Mouse (Mus musculus) liver, adult 2 months (tissue): ENCODE measurements around the gene Llph. TPM values are rescaled to one million over a fixed set of nuclear protein-coding genes. Genes with fewer than 3 reads are reported as not detected.

Experiments used
- DNase-seq: peaks from one replicate; pipeline ENCODE4 v3.0.0-alpha.2; 2011; ENCODE audit warnings: low read depth, low spot score; ENCODE audit errors: extremely low read depth
- H3K27ac ChIP-seq: fragments of 200-500 bp; replicated peaks from 2 replicates; pipeline ENCODE4 v1.5.1; 2012; ENCODE audit warnings: low read depth, mild to moderate bottlenecking, control low read depth, inconsistent platforms, low read length; ENCODE audit not compliant: insufficient read depth
- H3K27me3 ChIP-seq: fragments of 200-500 bp; 2 replicates; pipeline ENCODE4 v1.6.1; 2012; ENCODE audit warnings: mild to moderate bottlenecking, moderate library complexity, low read length, inconsistent platforms; ENCODE audit not compliant: control insufficient read depth, insufficient read depth
- H3K36me3 ChIP-seq: fragments of 200-500 bp; 2 replicates; pipeline ENCODE4 v1.6.1; 2012; ENCODE audit warnings: low read length, inconsistent platforms; ENCODE audit not compliant: control insufficient read depth, insufficient read depth
- H3K4me1 ChIP-seq: fragments of 200-500 bp; 2 replicates; pipeline ENCODE4 v1.6.1; 2011; ENCODE audit warnings: low read length; ENCODE audit not compliant: control insufficient read depth, insufficient read depth
- H3K4me3 ChIP-seq: fragments of 200-500 bp; 2 replicates; pipeline ENCODE4 v1.5.1; 2011; ENCODE audit warnings: low read depth, mild to moderate bottlenecking, control low read depth, low read length, moderate library complexity; ENCODE audit not compliant: insufficient read depth
- H3K79me2 ChIP-seq: fragments of 200-500 bp; 2 replicates; pipeline ENCODE4 v1.6.1; 2012; ENCODE audit warnings: inconsistent platforms, mild to moderate bottlenecking, low read length, moderate library complexity; ENCODE audit not compliant: control insufficient read depth, insufficient read depth
- H3K9ac ChIP-seq: fragments of 200-500 bp; 2 replicates; pipeline ENCODE4 v1.6.1; 2012; ENCODE audit warnings: low read depth, mild to moderate bottlenecking, control low read depth, inconsistent platforms, low read length
- CTCF ChIP-seq: fragments of 200-500 bp; IDR thresholded peaks from 2 replicates; pipeline ENCODE4 v1.5.1; 2011; ENCODE audit warnings: low read depth, low read length, control low read depth
- POLR2A ChIP-seq: fragments of 200-500 bp; IDR thresholded peaks from 2 replicates; pipeline ENCODE4 v1.6.1; 2011; ENCODE audit warnings: low read length, control low read depth; ENCODE audit not compliant: insufficient read depth; ENCODE audit errors: extremely low read depth
- WGBS: fragments of 180-500 bp; shearing (Covaris S2); methylation state at CpG from one replicate; pipeline ENCODE4 v1.1.7; 2018; 5-methylcytosine and 5-hydroxymethylcytosine counted together
- polyA plus RNA-seq: library from polyadenylated mRNA; depleted of rRNA; stranded (reverse); fragments of >200 nt; gene quantifications from 2 replicates; pipeline ENCODE4 v1.2.3, GENCODE M21; 2012; rRNA removed
- total RNA-seq: library from RNA; depleted of rRNA; stranded (reverse); fragments of >200 nt; gene quantifications from 2 replicates; pipeline ENCODE4 v1.2.3, GENCODE M21; 2014; rRNA removed

Gene Llph
- total RNA-seq (10.5 and 15.2 TPM in 2 replicates), polyA plus RNA-seq (4.0 and 4.9 TPM in 2 replicates)

- H3K27me3 ChIP-seq, result no peaks in the 10 kb centered on the region
- peak within 1 kb of the TSS; percentile 64 for H3K27ac ChIP-seq
- H3K9ac ChIP-seq, result peak within 1 kb of the TSS; percentile 88
- H3K79me2 ChIP-seq, result peaks cover 11% of the 10 kb centered on the region; the same call in 1 of the 2 replicates
- H3K4me3 ChIP-seq, result peak within 1 kb of the TSS; percentile 88
- peaks cover 23% of the 10 kb centered on the region for H3K36me3 ChIP-seq
- no peak for TF ChIP-seq CTCF
- peak; percentile 65; the same call in 1 of the 2 replicates for TF ChIP-seq POLR2A
- DNase-seq, result peak; percentile 75
- peaks cover 2% of the 10 kb centered on the region; the same call in 1 of the 2 replicates for H3K4me1 ChIP-seq
- under 1% methylated on average over 57 of the region's 57 CpGs for WGBS
Measured at GRCm38 (mm10) chr10:120226871-120227661, at the start of gene Llph. Llph (plus strand) TSS chr10:120227070.

GRCm38 (mm10) chr10:120182887-120183286 lies 44.0 kb upstream of the Llph start:
- no peaks in the 10 kb centered on the region for H3K27me3 ChIP-seq
- no peak for TF ChIP-seq CTCF
- no peaks in the 10 kb centered on the region for H3K4me1 ChIP-seq
- no peak overlapping the region for H3K9ac ChIP-seq
- peak; percentile 9 for DNase-seq
- no peaks in the 10 kb centered on the region for H3K36me3 ChIP-seq
- no peaks in the 10 kb centered on the region for H3K79me2 ChIP-seq
- no peak overlapping the region for H3K27ac ChIP-seq
- no peak overlapping the region for H3K4me3 ChIP-seq
- 96% methylated on average over 1 of the region's 1 CpGs for WGBS

GRCm38 (mm10) chr10:120183342-120183741 lies 43.5 kb upstream of the Llph start:
- DNase-seq, result no peak
- Histone ChIP-seq H3K9ac (no peak overlapping the region), H3K36me3 (no peaks in the 10 kb centered on the region), H3K27ac (no peak overlapping the region), H3K27me3 (no peaks in the 10 kb centered on the region), H3K4me1 (no peaks in the 10 kb centered on the region), H3K79me2 (no peaks in the 10 kb centered on the region), H3K4me3 (no peak overlapping the region)
- WGBS, result 78% methylated on average over 2 of the region's 2 CpGs
- TF ChIP-seq CTCF, result no peak
- TF ChIP-seq POLR2A, result no peak

- Histone ChIP-seq H3K27ac (no peak overlapping the region), H3K27me3 (no peaks in the 10 kb centered on the region), H3K4me3 (no peak overlapping the region), H3K79me2 (no peaks in the 10 kb centered on the region), H3K36me3 (no peaks in the 10 kb centered on the region), H3K9ac (no peak overlapping the region), H3K4me1 (no peaks in the 10 kb centered on the region)
- TF ChIP-seq POLR2A (no peak), CTCF (no peak)
- WGBS, result 72% methylated on average over 2 of the region's 2 CpGs
- DNase-seq, result no peak
Measured at GRCm38 (mm10) chr10:120188513-120188912, 38.4 kb upstream of the Llph start.

GRCm38 (mm10) chr10:120189276-120189675 lies 37.6 kb upstream of the Llph start:
- WGBS, result 66% methylated on average over 11 of the region's 11 CpGs
- no peaks in the 10 kb centered on the region for H3K27me3 ChIP-seq
- no peaks in the 10 kb centered on the region for H3K79me2 ChIP-seq
- H3K36me3 ChIP-seq, result no peaks in the 10 kb centered on the region
- TF ChIP-seq POLR2A (no peak), CTCF (no peak)
- DNase-seq, result no peak
- H3K4me1 ChIP-seq, result no peaks in the 10 kb centered on the region
- H3K4me3 ChIP-seq, result no peak overlapping the region
- H3K27ac ChIP-seq, result no peak overlapping the region
- no peak overlapping the region for H3K9ac ChIP-seq

- Histone ChIP-seq H3K4me1 (no peaks in the 10 kb centered on the region), H3K9ac (no peak overlapping the region), H3K4me3 (no peak overlapping the region), H3K36me3 (no peaks in the 10 kb centered on the region), H3K79me2 (no peaks in the 10 kb centered on the region), H3K27me3 (no peaks in the 10 kb centered on the region), H3K27ac (no peak overlapping the region)
- no peak for DNase-seq
- WGBS, result 57% methylated on average over 6 of the region's 6 CpGs
- TF ChIP-seq CTCF (no peak), POLR2A (no peak)
Measured at GRCm38 (mm10) chr10:120189782-120190181, 37.1 kb upstream of the Llph start.
